Mouse (Mus musculus): Measurements from ENCODE around the gene Gm20388.

GRCm38 (mm10) chr8:122749333-122749958, 2838.8 kb downstream of the Gm20388 start:
- TF ChIP-seq POLR2A (IDR thresholded peaks at IDR 0.05; ENCODE audit: insufficient read depth, low read depth, low read length) (no peak), CTCF (IDR thresholded peaks at IDR 0.05; ENCODE audit: insufficient read depth, low read depth, low read length) (no peak)

Measured in olfactory bulb, adult 2 months (tissue).